Mouse (Mus musculus) neutrophil, adult 65 days (primary cell): Measurements from ENCODE around the gene 1700093K21Rik. TPM values are rescaled to one million over a fixed set of nuclear protein-coding genes. Genes with fewer than 3 reads are reported as not detected.

ENCODE experiments used
- total RNA-seq: library from RNA; stranded (reverse); gene quantifications from 2 replicates; pipeline ENCODE4 v1.2.4, GENCODE M21; 2023

The 1700093K21Rik gene
- not detected in 2 replicates for total RNA-seq

DNA sequence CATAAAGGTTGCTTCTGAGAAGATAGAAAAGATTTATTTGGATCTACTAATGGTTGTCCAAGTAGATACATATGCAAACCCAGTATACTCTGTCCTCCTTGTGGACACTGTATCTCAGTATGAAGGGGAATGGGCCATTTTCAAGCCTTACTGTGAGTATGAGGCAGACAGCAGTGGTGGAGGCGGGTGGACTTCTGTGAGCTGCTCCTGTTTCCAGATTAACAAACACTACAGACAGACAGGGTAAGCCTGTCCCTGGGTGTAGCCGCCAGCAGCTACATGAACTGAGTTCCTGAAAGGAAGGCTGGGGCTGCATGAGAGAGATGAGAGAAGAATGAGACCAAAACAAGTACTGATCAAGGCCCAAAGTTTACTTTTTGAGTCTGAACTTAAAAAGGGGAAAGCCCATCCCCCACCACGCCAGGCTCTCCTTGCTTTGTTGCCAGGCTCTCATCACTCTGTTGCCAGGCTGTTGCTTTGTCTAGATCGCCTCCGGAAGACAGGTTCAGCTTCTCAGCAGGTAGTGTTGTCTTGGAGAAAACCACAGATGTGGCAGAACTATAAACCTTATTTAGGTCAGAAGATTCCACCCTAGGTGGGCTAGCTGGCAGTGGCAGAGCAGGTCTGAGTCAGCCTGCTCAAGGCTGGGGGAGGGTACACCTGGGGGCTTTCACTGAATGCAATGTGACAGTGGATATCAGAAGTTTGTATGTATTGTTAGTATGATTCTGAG lies at the start of gene 1700093K21Rik:
1700093K21Rik (minus strand) TSS at position 683 of the 733 bp plus-strand sequence.

DNA sequence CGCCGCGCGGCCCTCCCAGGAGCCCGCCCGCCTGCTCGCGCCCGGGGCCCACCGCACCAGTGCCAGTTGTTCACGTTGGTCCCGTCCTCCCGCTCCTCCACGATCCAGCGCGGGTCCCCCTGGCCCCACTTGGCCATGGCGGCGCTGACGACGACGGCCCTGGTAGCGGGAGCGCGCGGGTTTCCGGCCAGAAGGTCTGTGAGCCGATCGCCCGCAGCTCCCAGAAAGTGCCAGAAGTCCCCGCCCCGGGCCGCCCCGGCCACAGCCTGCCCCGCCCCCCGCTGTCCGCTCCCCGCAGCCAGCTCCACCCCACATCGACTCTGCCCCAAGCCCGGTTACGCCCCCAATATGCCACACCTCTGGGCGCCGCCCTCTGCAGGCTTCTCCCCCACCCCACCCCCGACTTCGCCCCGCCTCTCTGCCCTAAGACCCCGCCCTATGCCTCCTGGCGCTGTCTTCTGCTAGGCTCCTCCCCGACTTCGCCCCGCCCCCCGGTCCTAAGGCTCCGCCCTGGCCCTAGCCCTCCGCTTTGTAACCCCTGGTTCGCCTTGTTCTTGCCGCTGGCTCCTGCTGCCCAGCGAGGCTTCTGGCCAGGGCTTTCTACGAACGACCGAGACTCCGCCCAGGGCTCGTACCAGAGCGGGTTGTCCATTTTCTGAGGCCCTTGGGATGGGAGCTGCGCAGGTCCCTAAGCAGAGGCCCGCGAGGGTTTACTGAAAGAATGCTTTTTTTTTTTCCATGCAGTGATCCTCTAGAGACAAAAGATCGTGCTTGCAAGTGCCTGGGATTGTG lies 23.0 kb downstream of the 1700093K21Rik start, which contains the start of gene Ahsa2:
Ahsa2 (minus strand) TSS at position 313 of the 792 bp plus-strand sequence.

Other genes with a start within 250 kb of the 1700093K21Rik start
- 44.2 and 64.7 TPM in 2 replicates for gene Usp34, start 214.3 kb downstream of the 1700093K21Rik start, total RNA-seq
- 20.2 and 33.5 TPM in 2 replicates for gene Ahsa2, start 23.1 kb downstream of the 1700093K21Rik start, total RNA-seq
- gene 0610010F05Rik, start 112.5 kb upstream of the 1700093K21Rik start, total RNA-seq = 4.3 and 4.5 TPM in 2 replicates
- gene Pus10, start 144.5 kb upstream of the 1700093K21Rik start, total RNA-seq = 10.5 and 18.3 TPM in 2 replicates
- gene Pex13, start 144.8 kb upstream of the 1700093K21Rik start, total RNA-seq = 14.4 and 15.7 TPM in 2 replicates
- 107 and 111 TPM in 2 replicates for gene Rel, start 249.8 kb upstream of the 1700093K21Rik start, total RNA-seq